Mouse (Mus musculus) megakaryocyte-erythroid progenitor cell, adult 5-6 weeks (primary cell): ENCODE results near the gene Slc25a39. TPM values are rescaled to one million over a fixed set of nuclear protein-coding genes. Genes with fewer than 3 reads are reported as not detected.
"Not testable (repeated sequence)": the region's sequence is repeated elsewhere in the genome, so short reads cannot be mapped to it uniquely, and the experiment has no call there.

Experiments
- ATAC-seq: replicated peaks from 2 replicates; pipeline ENCODE4 v1.8.0; 2016; ENCODE audit warnings: mild to moderate bottlenecking, inconsistent platforms; ENCODE audit not compliant: severe bottlenecking, poor library complexity, low FRiP score, low TSS enrichment
- total RNA-seq, 2 experiments: library from RNA; stranded (forward) in 1 of 2; stranded (reverse) in 1 of 2; fragments of 200-1000, 215-1000 nt in 1 of 2; fragments of >200 nt in 1 of 2; fragmentation: Nextera tagmentation in 1 of 2; gene quantifications; 2 replicates each; pipeline ENCODE4 v1.2.3; 2014 to 2017

Slc25a39 gene
- total RNA-seq, 2 experiments from 2014 or later: 55.9 to 115 TPM

GRCm38 (mm10) chr11:102399107-102399506 is 8.6 kb downstream of the Slc25a39 start:
- ATAC-seq: no peak

- no peak for ATAC-seq
Observed at GRCm38 (mm10) chr11:102398007-102398825, 9.5 kb downstream of the Slc25a39 start.

- no peak for ATAC-seq
Observed at GRCm38 (mm10) chr11:102396671-102397141, 11.0 kb downstream of the Slc25a39 start.

- no peak for ATAC-seq
Observed at GRCm38 (mm10) chr11:102396263-102396662, 11.5 kb downstream of the Slc25a39 start.

GRCm38 (mm10) chr11:102395250-102395649 is 12.5 kb downstream of the Slc25a39 start:
- no peak for ATAC-seq

- no peak for ATAC-seq
Observed at GRCm38 (mm10) chr11:102394421-102395124, 13.2 kb downstream of the Slc25a39 start.

GRCm38 (mm10) chr11:102393719-102394420 is 13.9 kb downstream of the Slc25a39 start:
- no peak for ATAC-seq

GRCm38 (mm10) chr11:102393238-102393634 is 14.5 kb downstream of the Slc25a39 start, which contains the start of gene Rundc3a:
TSS of gene Rundc3a (plus strand) at chr11:102393403.
- peak; percentile 75 for ATAC-seq

GRCm38 (mm10) chr11:102392441-102393237 is 15.1 kb downstream of the Slc25a39 start:
- ATAC-seq: 0 out of 2 replicates have a peak, but pooled peaks have one; percentile 5

- ATAC-seq: not testable (repeated sequence)
Observed at GRCm38 (mm10) chr11:102389436-102389835, 18.3 kb downstream of the Slc25a39 start.

- ATAC-seq: no peak
Observed at GRCm38 (mm10) chr11:102386121-102386520, 21.6 kb downstream of the Slc25a39 start.

GRCm38 (mm10) chr11:102385075-102385474 is 22.7 kb downstream of the Slc25a39 start:
- ATAC-seq: no peak

- no peak for ATAC-seq
Observed at GRCm38 (mm10) chr11:102384418-102384817, 23.3 kb downstream of the Slc25a39 start.

- no peak for ATAC-seq
Observed at GRCm38 (mm10) chr11:102383365-102384136, 24.2 kb downstream of the Slc25a39 start.

- ATAC-seq: no peak
Observed at GRCm38 (mm10) chr11:102382794-102383193, 25.0 kb downstream of the Slc25a39 start.

GRCm38 (mm10) chr11:102381341-102382100 is 26.2 kb downstream of the Slc25a39 start:
- no peak for ATAC-seq

- ATAC-seq: no peak
Observed at GRCm38 (mm10) chr11:102380091-102380490, 27.7 kb downstream of the Slc25a39 start.

- ATAC-seq: no peak
Observed at GRCm38 (mm10) chr11:102377186-102377585, 30.6 kb downstream of the Slc25a39 start.
